Comparison of ENCODE assay signal across 16 mouse cellular contexts in genomic region chr6:92162724-92163123, GRCm38 (mm10).
"Had no signal": no experiment of that assay in that cellular context is flagged by ENCODE, and none has a peak within 500 bp of the region (broad histone marks: within the 10 kb centered on the region; RNA-seq: fewer than 3 reads in every experiment).

No protein-coding gene starts in this region.

- DNase-seq: retina, postnatal 1 day; right cerebral cortex, adult 18-20 months; right cerebral cortex, postnatal 14 days; right cerebral cortex, postnatal 25 days; right cerebral cortex, postnatal 4 days; spleen, adult 18-20 months; thymus, adult 18-20 months; thymus, adult 2 months; thymus, postnatal 14 days; thymus, postnatal 25 days; thymus, postnatal 36 days; thymus, postnatal 4 days had no signal

- H3K4me3 ChIP-seq: neural tube, embryonic 13.5 days; neural tube, embryonic 15.5 days; stomach, embryonic 15.5 days had no signal

- H3K27ac ChIP-seq: neural tube, embryonic 13.5 days; neural tube, embryonic 15.5 days; stomach, embryonic 15.5 days; stomach, postnatal 0 days had no signal

- H3K4me2 ChIP-seq: neural tube, embryonic 13.5 days; neural tube, embryonic 15.5 days; stomach, embryonic 15.5 days had no signal

- H3K9ac ChIP-seq: neural tube, embryonic 13.5 days; neural tube, embryonic 15.5 days; stomach, embryonic 15.5 days had no signal

- H3K9me3 ChIP-seq: neural tube, embryonic 13.5 days; neural tube, embryonic 15.5 days; stomach, embryonic 15.5 days had no signal

- H3K27me3 ChIP-seq: neural tube, embryonic 13.5 days; neural tube, embryonic 15.5 days; stomach, embryonic 15.5 days had no signal

- H3K4me1 ChIP-seq: neural tube, embryonic 13.5 days; neural tube, embryonic 15.5 days; stomach, embryonic 15.5 days had no signal
